Mouse (Mus musculus) left cerebral cortex, postnatal 14 days (tissue): Measurements from ENCODE around the gene Dlg4. TPM values are rescaled to one million over a fixed set of nuclear protein-coding genes. Genes with fewer than 3 reads are reported as not detected.

Experiments used
- DNase-seq, 2 experiments: peaks; one replicate each; pipeline ENCODE4 v3.0.0; 2021 to 2022; ENCODE audit warnings: low spot score in 2 of 2, mixed read lengths in 1 of 2
- intact Hi-C: fragments of 180-260 bp; cut with DNase I; formaldehyde crosslinking; loops from one replicate; pipeline ENCODE4 v1.15.1; 2025
- total RNA-seq, 2 experiments: library from RNA; stranded (reverse); gene quantifications; 2 replicates each; pipeline ENCODE4 v1.2.3; 2021

Dlg4 gene
- total RNA-seq, 2 experiments from 2014 or later = 1,000 to 1,075 TPM

DNA sequence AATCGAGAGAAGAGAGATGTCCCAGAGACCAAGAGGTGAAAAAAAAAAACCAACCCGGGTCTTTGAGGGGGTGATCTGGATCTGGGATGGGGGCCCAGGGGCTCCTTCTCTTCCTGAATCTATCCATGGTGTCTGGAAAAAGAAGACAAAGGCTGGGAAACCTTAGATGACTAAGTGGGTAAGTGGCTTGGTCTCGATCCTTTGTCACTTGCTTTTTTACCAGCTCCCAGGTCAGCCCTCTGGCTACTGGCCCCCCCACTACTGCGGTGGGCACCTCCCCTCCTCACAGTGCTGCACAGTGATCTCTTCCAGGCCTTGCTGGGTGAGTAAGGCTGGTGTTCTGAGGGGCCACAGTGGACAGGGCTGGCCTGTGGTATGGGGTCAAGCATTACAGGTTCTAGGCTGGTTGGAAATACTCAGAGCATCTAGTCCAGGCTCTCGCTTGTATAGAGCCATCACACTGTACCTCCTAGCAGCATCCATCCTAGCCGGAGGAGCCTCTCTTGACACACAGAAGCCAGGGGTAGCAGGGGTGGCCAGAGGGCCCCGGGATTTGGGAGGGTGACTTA, 541 bp downstream of the Dlg4 start:
- intact Hi-C loops = no loop called here
- DNase-seq = no peak

DNA sequence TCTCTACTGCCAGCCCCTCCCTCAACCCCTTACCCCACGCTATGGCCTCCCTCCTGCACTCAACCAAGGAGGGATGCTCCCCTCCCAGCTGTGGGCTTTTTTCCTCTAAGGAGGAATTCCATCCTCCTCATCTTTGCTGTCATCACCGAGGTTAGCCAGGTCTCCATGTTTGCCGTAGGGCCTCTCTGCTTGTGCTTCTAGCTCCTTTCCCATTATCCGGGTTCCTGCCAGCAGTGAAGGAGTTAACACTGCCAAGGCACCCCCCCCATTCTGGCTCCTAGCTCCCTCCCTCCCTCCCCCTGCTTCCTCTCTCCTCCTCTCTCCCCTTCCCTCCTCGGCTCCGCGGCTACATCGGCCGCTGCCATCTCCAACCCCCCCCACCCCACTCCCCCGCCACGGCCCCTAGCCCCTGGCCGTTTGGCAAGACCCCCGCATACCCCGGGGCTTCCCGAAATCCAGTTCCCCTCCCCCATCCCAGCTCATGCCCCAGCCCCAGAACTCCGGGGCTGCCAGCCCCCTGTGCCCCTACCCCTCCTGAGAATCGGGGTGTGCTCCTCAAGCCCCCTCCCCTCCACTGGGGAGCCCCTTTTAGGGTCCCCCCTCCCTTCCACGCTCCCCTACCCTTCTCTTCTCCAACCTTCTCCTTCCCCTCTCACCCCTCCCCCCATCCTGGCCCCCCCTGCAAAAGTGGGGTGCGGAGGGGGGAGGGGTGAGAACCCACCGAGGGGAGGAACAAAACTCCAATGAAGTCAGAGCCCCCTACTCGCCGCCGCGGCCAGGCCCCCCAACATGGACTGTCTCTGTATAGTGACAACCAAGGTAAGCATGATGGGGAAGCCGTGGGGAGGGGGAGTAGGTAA, 1.6 kb downstream of the Dlg4 start:
- intact Hi-C loops = no loop called here
- DNase-seq = peak; percentile 80 to 85

DNA sequence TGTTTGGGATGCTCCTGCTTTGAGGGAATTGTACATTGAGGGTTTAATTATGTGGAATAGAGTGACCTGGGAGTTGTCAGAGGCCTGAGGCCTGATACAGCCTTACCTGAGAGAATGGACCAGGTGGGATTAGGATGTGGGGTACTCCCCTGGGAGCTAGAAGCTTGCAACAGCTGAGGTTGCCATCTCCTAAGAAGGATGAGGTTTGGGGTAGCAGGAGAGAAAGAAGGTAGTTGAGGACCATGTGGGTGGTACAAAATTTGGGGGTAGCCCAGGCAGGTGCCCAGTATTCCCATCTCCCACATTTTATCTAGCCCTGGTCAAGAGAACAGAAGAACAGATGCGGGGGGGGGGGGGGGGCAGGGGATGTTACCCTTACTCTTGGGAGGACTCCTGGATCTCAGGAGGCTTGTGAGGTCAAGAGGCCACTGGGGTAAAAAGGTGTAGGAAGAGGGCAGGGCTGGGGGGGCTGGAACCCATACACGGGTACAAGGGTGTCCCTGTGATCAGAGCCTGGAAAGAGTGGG, 2.8 kb downstream of the Dlg4 start:
- intact Hi-C loops = no loop called here
- no peak for DNase-seq

DNA sequence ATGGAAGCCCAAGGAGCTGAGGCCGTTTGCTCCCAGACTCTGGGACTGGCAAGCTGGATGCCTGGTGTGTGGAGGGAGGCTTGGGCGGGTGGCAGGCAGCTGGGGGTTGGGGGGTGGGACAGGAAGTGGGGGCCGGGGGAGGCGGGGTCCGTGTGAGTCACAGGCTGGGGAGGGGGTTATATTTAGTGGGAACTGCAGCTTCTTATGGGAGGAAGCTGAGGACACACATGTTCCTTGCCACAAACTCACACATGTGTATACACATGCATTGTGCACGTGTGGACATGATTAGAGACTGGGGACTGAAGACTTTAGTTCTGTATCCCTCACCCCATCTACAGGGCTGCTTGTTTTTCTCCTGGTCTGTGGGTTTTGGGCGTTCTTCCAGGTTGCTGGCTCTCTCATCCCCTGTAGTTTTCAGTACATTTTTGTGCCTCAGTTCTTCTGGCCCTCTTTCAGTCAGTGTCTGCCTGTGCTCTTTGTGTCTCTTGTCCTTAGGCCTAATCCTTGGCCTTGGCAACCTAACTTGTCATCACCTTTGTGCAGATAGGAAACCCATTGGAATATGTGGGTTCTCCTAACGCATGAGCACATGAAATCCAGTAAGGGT, 3.4 kb downstream of the Dlg4 start:
- DNase-seq = peak; percentile 61 to 65
- intact Hi-C loops = no loop called here

DNA sequence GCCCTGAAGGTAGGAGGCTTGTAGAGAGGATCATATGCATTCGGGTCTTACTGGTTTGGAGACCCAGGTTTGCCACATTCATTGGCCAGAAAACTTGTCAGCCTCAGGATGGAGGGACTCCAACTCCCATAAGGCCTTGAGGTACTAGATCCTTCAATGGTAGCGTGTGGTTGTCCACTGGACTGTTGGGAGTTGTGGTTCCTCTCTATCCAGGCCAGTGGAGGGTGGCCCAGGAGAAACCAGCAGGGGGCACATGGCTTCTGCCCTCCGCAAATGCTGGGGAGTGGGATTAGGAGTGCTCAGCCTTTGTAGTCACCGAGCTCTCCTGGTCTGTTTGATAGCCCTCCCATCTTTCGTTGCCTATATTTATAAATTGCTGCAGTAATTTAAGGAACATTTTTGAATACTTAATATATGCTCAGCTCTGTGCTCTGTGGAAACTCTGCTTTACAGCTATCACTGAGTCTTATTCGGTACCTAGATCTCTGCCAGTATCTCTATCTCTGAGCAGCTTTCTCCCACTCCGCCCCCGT, 4.1 kb downstream of the Dlg4 start:
- peak; percentile 74 to 89 for DNase-seq
- intact Hi-C loops = no loop called here

DNA sequence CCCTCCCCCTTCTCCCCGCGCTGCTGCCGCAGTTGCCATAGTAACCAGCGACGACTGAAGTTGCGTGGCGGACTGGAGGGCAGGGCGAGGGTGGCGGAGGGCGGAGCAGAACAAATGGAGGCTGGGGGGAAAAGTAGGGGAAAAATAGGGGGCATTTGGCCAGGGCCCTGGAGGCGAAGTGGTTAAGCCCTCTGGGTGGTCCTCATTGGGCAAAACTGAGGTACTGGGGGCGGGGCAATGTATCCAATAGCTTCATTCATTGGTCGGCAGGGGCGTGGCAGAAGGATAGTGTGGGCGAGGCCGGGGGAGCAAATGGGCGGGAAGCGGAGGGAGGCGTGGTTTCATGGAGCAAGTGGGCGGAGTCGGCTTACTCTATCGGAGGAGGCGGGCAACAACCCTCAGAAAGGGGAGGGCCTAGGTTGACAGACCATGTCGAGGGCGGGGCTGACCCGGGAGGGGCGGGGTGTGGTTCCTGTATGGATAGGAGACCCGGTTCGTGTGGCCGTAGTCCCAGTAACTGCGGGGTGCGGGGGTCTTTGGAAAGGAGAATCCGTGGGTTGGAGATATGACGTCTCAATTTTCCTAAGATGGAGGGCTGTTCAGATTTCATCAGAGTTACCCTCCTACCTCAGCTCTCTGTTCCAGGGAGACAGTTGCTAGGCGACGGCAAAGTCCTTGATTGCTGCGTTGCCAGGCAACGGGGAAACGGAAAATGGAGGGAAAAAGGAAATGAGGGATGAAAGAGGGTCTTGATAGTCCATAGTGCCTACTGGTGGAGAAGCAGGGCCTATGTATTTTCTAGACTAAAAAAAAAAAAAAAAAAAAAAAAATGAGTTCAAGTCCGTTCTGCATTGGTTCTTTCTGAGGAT, 4.8 kb downstream of the Dlg4 start:
- intact Hi-C loops = no loop called here
- DNase-seq = peak; percentile 98 to 99

DNA sequence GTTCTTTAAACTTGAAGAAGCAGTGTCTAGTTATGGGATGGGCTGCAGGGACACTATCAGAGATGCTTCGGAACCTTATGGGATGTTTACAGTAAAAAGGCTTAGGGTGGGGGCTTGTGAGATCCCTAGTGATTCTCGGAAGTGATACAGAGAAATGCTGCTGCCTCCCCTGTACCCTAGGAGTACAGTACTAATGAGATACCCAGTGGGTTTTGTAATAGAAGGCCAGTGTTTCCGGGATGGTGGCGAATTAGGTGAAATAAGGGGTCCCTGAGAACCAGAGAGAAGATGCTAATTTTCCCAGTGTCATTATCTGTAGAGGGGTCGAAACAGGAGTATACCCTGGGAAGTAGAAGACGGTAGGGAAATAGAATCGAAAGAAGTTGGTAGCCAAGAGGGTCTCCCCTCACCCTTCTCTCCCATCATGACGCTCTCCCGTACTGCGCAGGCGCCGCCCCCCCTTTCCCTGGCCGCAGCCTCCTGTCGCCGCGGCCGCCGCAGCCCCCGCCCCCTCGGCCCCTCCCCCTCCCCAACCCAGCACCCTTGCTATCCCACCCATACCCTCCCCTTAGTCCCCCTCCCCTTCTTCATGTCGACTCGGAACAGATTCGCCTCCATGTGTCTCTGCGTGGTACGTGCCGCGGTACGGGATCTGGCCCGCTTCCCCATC, 6.9 kb downstream of the Dlg4 start:
- DNase-seq = no peak
- intact Hi-C loops = no loop called here

DNA sequence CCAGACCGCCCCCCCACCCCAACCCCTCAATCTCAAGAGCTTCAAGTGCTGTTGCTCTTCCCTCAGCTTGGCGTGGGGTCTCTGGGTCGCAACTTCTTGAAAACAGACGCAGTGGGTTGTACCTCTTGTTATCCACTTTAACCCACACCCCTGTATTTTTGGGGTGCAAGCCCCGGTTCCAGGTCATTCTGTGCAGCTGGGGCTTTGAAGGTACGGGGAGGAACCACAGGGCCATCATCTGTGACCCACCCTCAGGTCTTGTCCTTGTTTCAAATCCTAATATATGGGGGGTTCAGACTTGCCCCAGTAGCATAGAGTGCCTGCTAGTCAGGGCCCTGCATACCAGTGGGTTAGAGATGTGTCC, 7.4 kb downstream of the Dlg4 start:
- intact Hi-C loops = no loop called here
- no peak for DNase-seq

DNA sequence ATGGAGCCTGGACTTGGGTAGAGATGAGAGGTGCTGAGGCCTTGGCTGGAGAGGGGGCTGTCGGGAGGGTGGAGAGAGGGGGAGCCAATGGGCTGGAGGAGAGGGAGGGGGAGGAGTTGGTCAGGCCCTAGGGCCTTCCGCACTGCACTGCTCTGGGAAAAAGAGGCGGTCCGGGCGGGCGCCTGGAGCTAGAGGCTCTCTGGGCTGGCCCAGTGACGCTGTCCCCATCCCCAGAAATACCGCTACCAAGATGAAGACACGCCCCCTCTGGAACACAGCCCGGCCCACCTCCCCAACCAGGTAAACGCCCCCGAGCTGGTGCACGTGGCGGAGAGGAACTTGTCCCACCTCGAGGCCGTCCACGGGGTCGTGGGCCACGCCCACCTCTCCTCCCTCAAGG, 9.9 kb downstream of the Dlg4 start:
- intact Hi-C loops = no loop called here
- DNase-seq = no peak

DNA sequence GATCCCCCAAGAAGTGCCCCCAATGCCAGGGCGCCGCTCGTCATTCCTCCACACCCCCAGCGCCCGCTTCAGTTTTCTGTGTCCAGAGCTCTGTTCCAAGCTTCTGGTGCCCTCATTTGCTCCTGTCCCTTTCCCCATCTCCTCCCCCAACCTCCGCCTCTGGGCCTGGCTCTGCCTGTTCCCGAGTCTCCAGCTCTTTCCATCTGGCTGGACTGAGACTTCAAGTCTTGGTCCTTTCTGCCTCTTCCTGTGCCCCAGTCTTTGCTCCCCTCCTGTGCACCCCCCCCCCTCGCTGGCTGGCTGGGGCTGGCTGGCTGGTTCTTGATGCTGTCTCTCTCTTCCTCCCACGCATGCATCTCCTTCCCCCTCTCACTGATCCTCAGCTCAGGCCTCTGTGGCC, 10.7 kb downstream of the Dlg4 start:
- intact Hi-C loops = no loop called here
- no peak for DNase-seq

DNA sequence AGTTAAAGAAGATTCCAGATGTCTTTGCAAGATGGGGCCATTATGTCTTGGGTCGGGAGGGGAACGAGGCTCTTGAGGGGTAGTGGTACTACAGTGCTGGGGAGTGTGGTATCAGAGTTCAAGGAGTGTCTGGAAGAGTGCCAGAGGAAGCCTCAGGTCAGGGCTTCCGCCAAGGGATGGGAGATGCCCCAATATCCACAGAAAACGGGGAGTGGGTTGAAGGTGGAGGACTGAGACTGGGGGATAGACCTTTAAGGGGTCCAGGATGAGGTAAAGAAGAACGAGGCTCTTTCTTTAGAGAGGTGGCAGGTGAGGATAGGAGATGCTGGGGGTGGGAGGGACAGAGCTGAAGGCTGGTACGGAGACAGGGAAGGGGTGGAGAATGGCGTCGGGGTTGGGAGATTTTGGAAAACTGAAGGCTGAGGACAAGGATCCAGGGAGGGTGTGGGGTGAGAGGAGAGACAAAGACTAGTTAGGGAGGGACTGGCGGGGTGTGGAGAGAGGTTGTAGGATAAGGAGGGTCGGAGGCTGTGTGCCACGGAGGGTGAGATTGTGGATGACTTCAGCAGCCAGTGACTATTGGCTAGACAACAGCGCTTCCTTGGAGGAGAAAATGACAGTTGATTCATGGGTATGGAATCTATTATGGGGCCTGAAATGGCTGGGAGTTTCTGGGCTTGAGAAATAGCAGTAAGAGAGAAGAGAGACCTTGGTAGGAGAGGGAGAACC, 11.8 kb downstream of the Dlg4 start:
- no peak for DNase-seq
- intact Hi-C loops = no loop called here

DNA sequence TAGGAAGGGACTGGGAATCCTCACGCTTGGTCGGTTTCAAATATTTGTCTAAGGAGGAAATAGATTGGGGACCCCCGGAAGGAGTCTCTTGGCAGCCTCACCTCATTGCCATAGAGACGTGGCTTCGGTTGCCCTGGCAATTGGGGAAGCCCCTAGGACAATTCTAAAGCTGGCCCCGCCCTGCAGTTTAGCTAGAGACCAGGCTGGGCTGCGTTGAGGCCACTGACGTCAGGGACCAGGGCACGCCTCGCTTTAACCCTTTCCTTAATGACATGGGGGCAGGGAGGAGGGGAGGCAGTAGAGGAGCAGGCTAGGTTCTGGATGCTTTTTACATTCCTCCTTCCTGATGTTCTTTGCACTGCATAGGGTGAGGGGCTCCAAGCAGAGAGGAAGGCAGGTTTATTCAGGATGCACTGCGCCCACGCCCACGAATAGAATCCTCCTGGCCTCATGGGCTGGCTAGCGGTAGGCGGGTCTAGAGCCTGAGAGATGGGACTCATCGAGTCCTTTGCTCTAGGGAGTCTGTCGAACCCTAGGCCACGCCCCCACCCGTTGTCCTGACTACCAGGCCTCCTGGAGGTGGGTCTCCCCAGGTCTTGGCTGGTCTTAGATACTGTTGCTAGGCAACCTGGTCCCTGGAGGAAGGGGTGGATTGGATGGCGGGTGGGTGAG, 12.5 kb downstream of the Dlg4 start:
- peak; percentile 85 to 96 for DNase-seq
- intact Hi-C loops = no loop called here

DNA sequence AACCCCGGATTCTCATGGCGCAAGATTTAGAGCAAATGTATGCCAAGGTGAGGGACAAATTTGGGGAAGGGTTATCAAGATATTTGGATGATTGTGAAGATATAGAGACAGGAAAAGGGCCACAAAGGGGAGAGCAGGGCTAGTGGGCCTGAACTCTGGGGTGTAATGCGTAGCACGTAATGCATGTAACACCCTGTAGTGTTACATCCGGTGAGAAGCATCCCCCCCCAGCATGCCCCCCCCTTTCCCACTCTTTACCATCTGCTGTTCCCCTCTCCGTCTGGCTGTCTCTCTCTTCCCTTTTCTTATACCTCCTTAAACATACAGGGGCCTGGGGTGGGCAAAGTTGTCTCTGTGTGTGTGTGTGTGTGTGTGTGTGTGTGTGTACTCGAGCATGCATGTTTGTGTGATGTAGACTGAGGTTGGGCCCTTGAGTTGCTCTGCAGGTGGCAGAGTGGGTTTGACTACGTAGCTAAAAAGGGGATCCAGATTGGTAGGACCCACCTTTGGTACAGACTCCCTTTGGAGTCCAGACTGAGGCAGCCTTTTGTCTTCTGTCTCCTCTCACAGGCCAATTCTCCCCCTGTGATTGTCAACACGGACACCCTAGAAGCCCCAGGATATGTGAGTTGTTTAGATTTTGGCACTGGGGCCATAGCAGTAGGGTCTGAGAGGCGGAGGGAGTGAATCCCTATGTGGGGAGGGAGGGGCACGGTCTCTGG, 13.2 kb downstream of the Dlg4 start:
- intact Hi-C loops = no loop called here
- DNase-seq = no peak

DNA sequence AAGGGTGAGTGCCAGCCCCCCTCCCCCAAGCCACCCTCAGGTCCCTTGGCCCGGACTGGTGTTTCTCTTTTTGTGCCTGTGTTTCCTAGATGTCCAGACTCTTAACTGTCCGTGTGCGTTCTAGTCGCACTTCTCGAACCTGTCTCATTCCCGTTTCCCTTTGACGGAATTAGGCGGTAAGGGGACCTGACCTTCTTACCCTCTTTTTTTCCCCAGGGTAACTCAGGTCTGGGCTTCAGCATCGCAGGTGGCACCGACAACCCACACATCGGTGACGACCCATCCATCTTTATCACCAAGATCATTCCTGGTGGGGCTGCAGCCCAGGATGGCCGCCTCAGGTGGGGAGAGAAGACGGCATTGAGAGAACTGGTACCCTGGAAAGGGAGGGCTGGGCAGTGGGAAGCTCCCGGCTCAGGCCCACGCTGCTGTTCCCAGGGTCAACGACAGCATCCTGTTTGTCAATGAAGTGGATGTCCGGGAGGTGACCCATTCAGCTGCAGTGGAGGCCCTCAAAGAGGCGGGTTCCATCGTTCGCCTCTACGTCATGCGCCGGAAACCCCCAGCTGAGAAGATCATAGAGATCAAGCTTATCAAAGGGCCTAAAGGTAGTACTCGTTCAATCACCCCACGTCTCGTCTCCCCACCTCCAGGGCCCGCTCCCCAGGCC, 14.0 kb downstream of the Dlg4 start:
- intact Hi-C loops = no loop called here

DNA sequence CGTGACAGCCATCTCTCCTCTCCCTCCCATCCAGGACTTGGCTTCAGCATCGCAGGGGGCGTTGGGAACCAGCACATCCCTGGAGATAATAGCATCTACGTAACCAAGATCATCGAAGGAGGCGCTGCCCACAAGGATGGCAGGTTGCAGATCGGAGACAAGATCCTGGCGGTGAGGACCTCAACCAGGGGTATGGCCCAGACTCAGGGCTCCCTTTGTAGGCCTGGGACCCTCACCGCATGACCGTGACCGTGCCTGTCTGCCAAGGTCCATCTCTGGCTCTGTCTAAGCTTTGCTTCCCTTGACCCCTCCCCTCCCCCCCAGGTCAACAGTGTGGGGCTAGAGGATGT, 14.6 kb downstream of the Dlg4 start:
- intact Hi-C loops = no loop called here
- DNase-seq = no peak

More for the DNA sequence above, 14.0 kb downstream of the Dlg4 start:
- no peak for DNase-seq

DNA sequence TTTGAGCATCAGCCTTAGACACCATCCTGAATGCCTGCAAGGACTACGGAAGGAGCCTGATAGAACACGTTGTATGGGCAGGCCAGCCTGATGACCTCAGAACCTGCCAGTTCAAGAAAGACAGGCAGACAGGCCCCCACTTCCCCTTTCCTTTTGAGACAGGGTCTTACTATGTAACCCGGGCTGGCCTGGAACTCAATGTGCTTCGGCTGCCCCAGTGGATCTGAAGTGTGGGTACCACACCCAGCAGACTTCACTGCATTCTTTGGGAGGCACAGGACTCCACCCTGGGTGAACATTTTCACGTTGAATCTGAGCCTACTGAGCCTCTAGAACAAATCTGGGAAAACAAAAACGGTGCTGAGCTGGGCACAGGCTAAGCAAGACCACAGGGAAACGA, 21.4 kb downstream of the Dlg4 start:
- intact Hi-C loops = no loop called here
- DNase-seq = no peak

DNA sequence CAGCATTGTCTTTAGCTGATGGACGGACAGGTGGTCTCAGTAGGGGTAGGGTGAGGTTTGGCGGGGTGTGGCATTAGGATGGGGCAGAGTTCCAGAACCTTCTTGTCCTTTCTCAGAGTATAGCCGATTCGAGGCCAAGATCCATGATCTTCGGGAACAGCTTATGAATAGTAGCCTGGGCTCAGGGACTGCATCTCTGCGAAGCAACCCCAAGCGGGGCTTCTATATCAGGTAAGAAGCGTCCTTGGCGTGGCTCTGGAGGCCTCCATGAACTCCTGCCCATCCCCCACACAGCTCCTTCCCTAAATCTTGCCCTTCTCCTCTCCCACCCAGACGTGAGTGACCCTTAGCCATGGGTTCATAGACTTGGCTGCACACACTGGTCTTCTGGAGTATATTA, 22.9 kb downstream of the Dlg4 start:
- intact Hi-C loops = no loop called here

More for the DNA sequence above, 22.9 kb downstream of the Dlg4 start:
- no peak for DNase-seq
